Mouse (Mus musculus) megakaryocyte, embryonic 14.5 days (primary cell): Measurements from ENCODE around the gene Pdcd4.

Experiments
- FLI1 ChIP-seq: IDR thresholded peaks from 2 replicates; pipeline ENCODE4 v1.6.1; 2012; ENCODE audit warnings: low read length, inconsistent platforms, mixed read lengths
- GATA1 ChIP-seq: IDR thresholded peaks from 3 replicates; pipeline ENCODE4 v1.6.1; 2012; ENCODE audit warnings: mixed read lengths, low read length, inconsistent platforms, borderline replicate concordance

- TF ChIP-seq GATA1 = no peak
- TF ChIP-seq FLI1 = no peak
Observed at GRCm38 (mm10) chr19:53904833-53905480, 12.9 kb downstream of the Pdcd4 start.
